Mouse (Mus musculus): ENCODE data around the gene Tmem94. TPM values are rescaled to one million over a fixed set of nuclear protein-coding genes. Genes with fewer than 3 reads are reported as not detected.

The Tmem94 gene
- total and polyA plus RNA-seq, 2 experiments = 11.0 to 41.9 TPM

GRCm38 (mm10) chr11:115832064-115832463, 66.8 kb downstream of the Tmem94 start:
- H3K27ac ChIP-seq (replicated peaks; ENCODE audit: insufficient read depth, low read depth, low read length) = peak overlapping the region; percentile 95
- H3K79me2 ChIP-seq (ENCODE audit: control insufficient read depth, insufficient read depth, low read length) = peaks cover 32% of the 10 kb centered on the region; the same call in 1 of the 2 replicates
- H3K27me3 ChIP-seq (ENCODE audit: control insufficient read depth, insufficient read depth, low read length) = no peaks in the 10 kb centered on the region
- WGBS = 19% methylated on average over 6 of the region's 6 CpGs
- no peak for TF ChIP-seq CTCF (IDR thresholded peaks at IDR 0.05; ENCODE audit: low read depth, low read length)
- no peak for TF ChIP-seq POLR2A (IDR thresholded peaks at IDR 0.05; ENCODE audit: extremely low read depth, insufficient read depth, low read length)
- H3K4me1 ChIP-seq (ENCODE audit: control insufficient read depth, insufficient read depth, low read length) = peaks cover 31% of the 10 kb centered on the region
- H3K36me3 ChIP-seq (ENCODE audit: control insufficient read depth, insufficient read depth, low read length) = no peaks in the 10 kb centered on the region
- peak overlapping the region; percentile 67 for H3K9ac ChIP-seq (ENCODE audit: low read depth, low read length)
- H3K4me3 ChIP-seq (ENCODE audit: insufficient read depth, low read depth, low read length) = peak overlapping the region; percentile 40
- peak; percentile 83 for DNase-seq (ENCODE audit: extremely low read depth, low read depth, low spot score)

- H3K4me3 ChIP-seq (ENCODE audit: insufficient read depth, low read depth, low read length) = peak overlapping the region; percentile 40
- no peaks in the 10 kb centered on the region for H3K36me3 ChIP-seq (ENCODE audit: control insufficient read depth, insufficient read depth, low read length)
- WGBS = 8% methylated on average over 8 of the region's 8 CpGs
- peak overlapping the region; percentile 95 for H3K27ac ChIP-seq (replicated peaks; ENCODE audit: insufficient read depth, low read depth, low read length)
- H3K9ac ChIP-seq (ENCODE audit: low read depth, low read length) = peak overlapping the region; percentile 67
- peak; percentile 89 for DNase-seq (ENCODE audit: extremely low read depth, low read depth, low spot score)
- H3K4me1 ChIP-seq (ENCODE audit: control insufficient read depth, insufficient read depth, low read length) = peaks cover 34% of the 10 kb centered on the region
- TF ChIP-seq POLR2A (IDR thresholded peaks at IDR 0.05; ENCODE audit: extremely low read depth, insufficient read depth, low read length) = no peak
- no peak for TF ChIP-seq CTCF (IDR thresholded peaks at IDR 0.05; ENCODE audit: low read depth, low read length)
- H3K27me3 ChIP-seq (ENCODE audit: control insufficient read depth, insufficient read depth, low read length) = no peaks in the 10 kb centered on the region
- peaks cover 28% of the 10 kb centered on the region; the same call in 1 of the 2 replicates for H3K79me2 ChIP-seq (ENCODE audit: control insufficient read depth, insufficient read depth, low read length)
Observed at GRCm38 (mm10) chr11:115832523-115832922, 67.3 kb downstream of the Tmem94 start.

- Histone ChIP-seq H3K27ac (replicated peaks; ENCODE audit: insufficient read depth, low read depth, low read length) (peak overlapping the region; percentile 95), H3K9ac (ENCODE audit: low read depth, low read length) (peak overlapping the region; percentile 35), H3K4me1 (ENCODE audit: control insufficient read depth, insufficient read depth, low read length) (peaks cover 38% of the 10 kb centered on the region), H3K36me3 (ENCODE audit: control insufficient read depth, insufficient read depth, low read length) (no peaks in the 10 kb centered on the region), H3K79me2 (ENCODE audit: control insufficient read depth, insufficient read depth, low read length) (peaks cover 27% of the 10 kb centered on the region; the same call in 1 of the 2 replicates), H3K4me3 (ENCODE audit: insufficient read depth, low read depth, low read length) (no peak overlapping the region), H3K27me3 (ENCODE audit: control insufficient read depth, insufficient read depth, low read length) (no peaks in the 10 kb centered on the region)
- DNase-seq (ENCODE audit: extremely low read depth, low read depth, low spot score) = peak; percentile 82
- WGBS = 15% methylated on average over 8 of the region's 8 CpGs
- TF ChIP-seq CTCF (IDR thresholded peaks at IDR 0.05; ENCODE audit: low read depth, low read length) (0 out of 2 replicates have a peak, but pooled peaks have one; percentile 11), POLR2A (IDR thresholded peaks at IDR 0.05; ENCODE audit: extremely low read depth, insufficient read depth, low read length) (no peak)
Observed at GRCm38 (mm10) chr11:115833021-115833513, 67.8 kb downstream of the Tmem94 start.

GRCm38 (mm10) chr11:115834033-115834432, 68.8 kb downstream of the Tmem94 start:
- H3K4me1 ChIP-seq (ENCODE audit: control insufficient read depth, insufficient read depth, low read length) = peaks cover 46% of the 10 kb centered on the region
- H3K36me3 ChIP-seq (ENCODE audit: control insufficient read depth, insufficient read depth, low read length) = no peaks in the 10 kb centered on the region
- no peaks in the 10 kb centered on the region for H3K27me3 ChIP-seq (ENCODE audit: control insufficient read depth, insufficient read depth, low read length)
- peaks cover 27% of the 10 kb centered on the region; the same call in 1 of the 2 replicates for H3K79me2 ChIP-seq (ENCODE audit: control insufficient read depth, insufficient read depth, low read length)
- H3K9ac ChIP-seq (ENCODE audit: low read depth, low read length) = no peak overlapping the region
- H3K27ac ChIP-seq (replicated peaks; ENCODE audit: insufficient read depth, low read depth, low read length) = peak overlapping the region; percentile 95
- no peak overlapping the region for H3K4me3 ChIP-seq (ENCODE audit: insufficient read depth, low read depth, low read length)
- 53% methylated on average over 6 of the region's 6 CpGs for WGBS
- TF ChIP-seq POLR2A (IDR thresholded peaks at IDR 0.05; ENCODE audit: extremely low read depth, insufficient read depth, low read length) (no peak), CTCF (IDR thresholded peaks at IDR 0.05; ENCODE audit: low read depth, low read length) (no peak)
- no peak for DNase-seq (ENCODE audit: extremely low read depth, low read depth, low spot score)

GRCm38 (mm10) chr11:115836656-115837395, 71.6 kb downstream of the Tmem94 start:
- Histone ChIP-seq H3K36me3 (ENCODE audit: control insufficient read depth, insufficient read depth, low read length) (no peaks in the 10 kb centered on the region), H3K79me2 (ENCODE audit: control insufficient read depth, insufficient read depth, low read length) (peaks cover 16% of the 10 kb centered on the region; the same call in 1 of the 2 replicates), H3K27ac (replicated peaks; ENCODE audit: insufficient read depth, low read depth, low read length) (no peak overlapping the region), H3K4me1 (ENCODE audit: control insufficient read depth, insufficient read depth, low read length) (peaks cover 32% of the 10 kb centered on the region), H3K9ac (ENCODE audit: low read depth, low read length) (no peak overlapping the region), H3K4me3 (ENCODE audit: insufficient read depth, low read depth, low read length) (no peak overlapping the region), H3K27me3 (ENCODE audit: control insufficient read depth, insufficient read depth, low read length) (no peaks in the 10 kb centered on the region)
- TF ChIP-seq POLR2A (IDR thresholded peaks at IDR 0.05; ENCODE audit: extremely low read depth, insufficient read depth, low read length) = no peak
- no peak for TF ChIP-seq CTCF (IDR thresholded peaks at IDR 0.05; ENCODE audit: low read depth, low read length)
- 64% methylated on average over 11 of the region's 11 CpGs for WGBS
- DNase-seq (ENCODE audit: extremely low read depth, low read depth, low spot score) = no peak
